Mouse (Mus musculus) intestine, embryonic 16.5 days (tissue): ENCODE data around the gene Aspn. TPM values are rescaled to one million over a fixed set of nuclear protein-coding genes. Genes with fewer than 3 reads are reported as not detected.
"Not testable (repeated sequence)": the region's sequence is repeated elsewhere in the genome, so short reads cannot be mapped to it uniquely, and the experiment has no call there.

Experiments used
- ATAC-seq: fragments of 200-750 bp; cut with Nextera tagmentation; 2 replicates; pipeline ENCODE4 v1.8.0; 2017; ENCODE audit warnings: moderate TSS enrichment, moderate library complexity
- H3K27ac ChIP-seq: fragments of 300-500 bp; sonication (generic); 2 replicates; pipeline ENCODE4 v1.5.1; 2014; ENCODE audit warnings: mild to moderate bottlenecking, low read length
- H3K27me3 ChIP-seq: fragments of 300-500 bp; sonication (generic); replicated peaks from 2 replicates; pipeline ENCODE4 v1.6.1; 2014; ENCODE audit warnings: low read length, control low read depth, mixed read lengths; ENCODE audit not compliant: control insufficient read depth, insufficient read depth
- H3K36me3 ChIP-seq: fragments of 300-500 bp; sonication (generic); 2 replicates; pipeline ENCODE4 v1.6.1; 2014; ENCODE audit warnings: low read length, control low read depth; ENCODE audit not compliant: control insufficient read depth, insufficient read depth
- H3K4me1 ChIP-seq: fragments of 300-500 bp; sonication (generic); 2 replicates; pipeline ENCODE4 v1.6.1; 2014; ENCODE audit warnings: low read length, control low read depth, mixed read lengths; ENCODE audit not compliant: control insufficient read depth, insufficient read depth
- H3K4me2 ChIP-seq: fragments of 300-500 bp; sonication (generic); 2 replicates; pipeline ENCODE4 v1.6.1; 2014; ENCODE audit warnings: low read depth, low read length, control low read depth
- H3K4me3 ChIP-seq: fragments of 300-500 bp; sonication (generic); 2 replicates; pipeline ENCODE4 v1.5.1; 2014; ENCODE audit warnings: mild to moderate bottlenecking, low read length
- H3K9ac ChIP-seq: fragments of 300-500 bp; sonication (generic); 2 replicates; pipeline ENCODE4 v1.6.1; 2014; ENCODE audit warnings: low read depth, low read length
- H3K9me3 ChIP-seq: fragments of 300-500 bp; sonication (generic); 2 replicates; pipeline ENCODE4 v1.6.1; 2016; ENCODE audit warnings: low read length, control low read depth; ENCODE audit not compliant: control insufficient read depth
- WGBS: fragments of 180-500 bp; shearing (Covaris S2); extraction: QIAGEN DNeasy Blood & Tissue Kit; methylation state at CpG from one replicate; pipeline ENCODE4 v1.1.7; 2014; 5-methylcytosine and 5-hydroxymethylcytosine counted together
- polyA plus RNA-seq: library from polyadenylated mRNA; unstranded; fragments of >200 nt; fragmentation: Nextera tagmentation; extraction: Ambion mirVana; gene quantifications from 2 replicates; pipeline ENCODE4 v1.2.1, GENCODE M21; 2015

The Aspn gene
- polyA plus RNA-seq, 1 experiment from 2014 or later = 25.7 TPM

GRCm38 (mm10) chr13:49571418-49571817 lies 27.2 kb downstream of the Aspn start:
- Histone ChIP-seq H3K9me3 (no peaks in the 10 kb centered on the region), H3K27me3 (no peaks in the 10 kb centered on the region), H3K36me3 (no peaks in the 10 kb centered on the region), H3K4me2 (no peak overlapping the region), H3K4me1 (no peaks in the 10 kb centered on the region), H3K9ac (no peak overlapping the region), H3K27ac (no peak overlapping the region), H3K4me3 (no peak overlapping the region)
- ATAC-seq = no peak
- WGBS = 81% methylated on average over 2 of the region's 2 CpGs

DNA sequence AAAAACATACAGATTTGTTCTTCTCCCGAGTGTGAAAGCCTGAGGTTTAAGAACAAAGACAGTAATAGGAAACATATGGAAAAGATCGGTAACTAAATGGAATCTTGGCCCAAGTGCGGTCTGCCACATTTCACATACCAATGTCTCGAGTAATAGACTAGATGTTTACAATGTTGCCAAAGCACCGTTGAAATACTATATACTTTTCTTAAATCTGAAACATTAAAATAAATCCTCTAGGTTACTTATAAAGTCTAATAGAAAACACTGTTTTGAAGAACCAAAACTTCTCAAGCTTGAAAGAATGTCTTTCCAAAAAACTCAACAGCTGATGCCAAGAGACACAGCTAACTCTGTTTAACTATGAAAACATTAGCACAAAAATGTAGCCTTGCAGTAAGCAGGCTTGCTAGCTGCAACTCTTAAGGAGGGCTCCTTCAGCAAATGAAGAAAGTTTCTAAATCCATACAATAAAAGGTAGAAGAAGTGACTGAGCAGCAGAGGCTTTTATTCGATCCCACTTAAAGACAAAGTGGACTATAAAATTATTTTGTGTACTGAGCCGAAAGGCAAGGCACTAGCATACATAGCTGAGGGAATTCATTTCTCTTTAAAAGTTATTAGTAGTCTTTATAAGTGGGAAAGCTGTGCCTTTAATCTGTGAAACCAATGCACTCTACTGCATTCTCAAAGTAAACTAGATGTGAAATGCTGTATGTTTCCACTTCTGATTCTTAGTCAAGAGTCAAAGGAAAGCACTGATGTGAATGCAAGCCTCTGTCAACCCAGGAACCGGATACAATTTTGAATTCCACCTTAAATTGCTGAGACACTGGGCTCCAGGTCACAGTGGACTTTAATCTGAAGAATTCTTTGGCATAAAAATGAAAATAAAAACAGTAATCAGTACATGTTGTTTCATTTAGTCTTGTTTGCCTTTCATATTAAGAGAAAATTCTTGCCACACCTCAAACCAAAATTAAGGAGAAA lies 37.6 kb downstream of the Aspn start, which contains the start of gene Omd:
Omd (plus strand) TSS at position 922 of the 990 bp plus-strand sequence.
- 44% methylated on average over 8 of the region's 8 CpGs for WGBS
- Histone ChIP-seq H3K9me3 (no peaks in the 10 kb centered on the region), H3K9ac (no peak within 1 kb of the TSS), H3K27ac (peak within 1 kb of the TSS; percentile 46), H3K4me3 (no peak within 1 kb of the TSS), H3K4me2 (no peak within 1 kb of the TSS; the same call in 1 of the 2 replicates), H3K36me3 (no peaks in the 10 kb centered on the region), H3K4me1 (no peaks in the 10 kb centered on the region), H3K27me3 (no peaks in the 10 kb centered on the region)
- no peak; the same call in 1 of the 2 replicates for ATAC-seq

GRCm38 (mm10) chr13:49583859-49584258 lies 39.6 kb downstream of the Aspn start:
- no peak for ATAC-seq
- no peaks in the 10 kb centered on the region for H3K36me3 ChIP-seq
- H3K27me3 ChIP-seq = no peaks in the 10 kb centered on the region
- no peak overlapping the region for H3K4me2 ChIP-seq
- H3K4me3 ChIP-seq = no peak overlapping the region
- H3K27ac ChIP-seq = no peak overlapping the region
- H3K4me1 ChIP-seq = no peaks in the 10 kb centered on the region
- H3K9me3 ChIP-seq = no peaks in the 10 kb centered on the region
- H3K9ac ChIP-seq = no peak overlapping the region

DNA sequence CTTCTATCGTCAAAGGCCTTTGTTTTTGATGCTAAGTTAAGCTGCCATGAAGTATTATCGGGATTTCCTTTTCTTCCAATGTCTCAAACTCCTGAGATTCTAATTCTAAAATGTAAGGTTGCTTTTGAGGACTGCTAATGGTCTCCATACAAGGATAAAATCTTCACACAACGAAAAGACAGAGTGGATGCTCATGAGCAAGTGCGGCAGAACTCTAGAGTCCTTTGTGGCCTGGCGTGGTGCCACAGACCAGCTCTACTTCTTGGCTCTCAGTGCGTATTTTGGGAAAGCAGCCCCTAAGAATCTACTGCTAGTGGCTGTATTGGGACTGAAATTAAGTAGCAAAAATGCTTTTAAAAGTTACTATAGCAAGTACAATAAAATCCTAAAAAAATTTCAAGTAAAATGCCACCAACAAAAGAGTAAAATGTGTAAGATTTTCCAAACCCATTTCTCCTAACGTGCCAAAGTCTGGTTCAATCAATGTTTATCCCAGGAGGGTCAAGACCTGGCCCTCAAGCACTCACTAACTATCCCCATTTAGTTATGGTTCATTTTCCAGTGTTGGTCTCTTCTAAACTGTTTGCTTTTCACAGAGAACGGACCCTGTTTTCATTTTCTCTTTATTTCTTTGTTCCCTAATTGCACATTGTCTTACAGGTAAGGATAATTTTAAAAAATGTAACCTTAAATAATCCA lies 40.2 kb downstream of the Aspn start:
- WGBS = 67% methylated on average over 8 of the region's 8 CpGs
- H3K4me3 ChIP-seq = no peak overlapping the region

GRCm38 (mm10) chr13:49586062-49586461 lies 41.8 kb downstream of the Aspn start:
- Histone ChIP-seq H3K27me3 (no peaks in the 10 kb centered on the region), H3K9me3 (no peaks in the 10 kb centered on the region), H3K4me3 (no peak overlapping the region), H3K9ac (no peak overlapping the region), H3K27ac (no peak overlapping the region), H3K4me1 (no peaks in the 10 kb centered on the region), H3K4me2 (no peak overlapping the region), H3K36me3 (no peaks in the 10 kb centered on the region)
- 93% methylated on average over 6 of the region's 6 CpGs for WGBS
- no peak for ATAC-seq

More for the DNA sequence above, 40.2 kb downstream of the Aspn start:
- Histone ChIP-seq H3K4me2 (no peak overlapping the region), H3K27ac (no peak overlapping the region), H3K9me3 (no peaks in the 10 kb centered on the region), H3K27me3 (no peaks in the 10 kb centered on the region), H3K9ac (no peak overlapping the region), H3K36me3 (no peaks in the 10 kb centered on the region), H3K4me1 (no peaks in the 10 kb centered on the region)
- no peak for ATAC-seq

DNA sequence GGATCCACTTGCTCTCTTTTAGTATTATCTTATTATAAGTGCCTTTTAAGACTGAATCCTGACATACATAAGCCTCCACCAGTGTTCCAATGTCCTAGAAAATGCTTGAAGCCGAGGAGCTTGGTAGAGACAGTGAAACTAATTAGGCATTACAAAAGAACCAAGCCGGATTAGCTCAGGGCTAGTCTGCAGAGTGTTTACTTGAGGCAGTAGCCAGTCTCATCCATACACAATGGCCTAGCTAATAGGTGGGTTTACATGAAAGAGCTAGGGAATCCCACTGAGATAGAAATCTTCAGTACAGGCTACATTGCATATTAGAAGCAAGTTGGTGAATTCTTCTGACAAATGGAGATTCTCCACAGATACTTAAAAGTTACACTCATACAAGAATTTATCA lies 58.3 kb downstream of the Aspn start:
- not testable (repeated sequence) for ATAC-seq, H3K36me3 ChIP-seq, H3K4me1 ChIP-seq, H3K4me2 ChIP-seq, H3K9ac ChIP-seq, H3K9me3 ChIP-seq, H3K4me3 ChIP-seq, H3K27me3 ChIP-seq, H3K27ac ChIP-seq
- WGBS = 84% methylated on average over 2 of the region's 2 CpGs

DNA sequence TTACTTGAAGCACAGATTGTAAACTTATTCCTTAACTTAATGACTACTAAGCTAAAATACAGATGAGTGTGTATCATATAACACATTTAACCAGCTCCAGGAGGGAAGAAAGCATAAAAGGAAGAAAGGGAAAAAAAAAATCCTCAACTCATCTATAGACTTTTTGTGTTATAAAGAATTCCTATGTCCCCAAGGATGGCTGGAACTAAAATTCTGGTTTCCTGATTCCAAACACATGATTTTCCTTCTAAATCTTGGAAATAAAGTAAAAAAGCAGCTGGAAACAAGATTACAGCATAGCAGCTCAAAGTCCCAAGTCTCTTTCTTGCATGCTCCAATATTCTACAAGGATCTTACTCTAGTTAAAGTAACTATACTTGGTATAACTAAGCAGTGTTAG lies 59.4 kb downstream of the Aspn start:
- Histone ChIP-seq H3K4me1 (no peaks in the 10 kb centered on the region), H3K27ac (no peak overlapping the region), H3K36me3 (no peaks in the 10 kb centered on the region), H3K4me2 (no peak overlapping the region), H3K9ac (no peak overlapping the region), H3K4me3 (no peak overlapping the region), H3K9me3 (no peaks in the 10 kb centered on the region), H3K27me3 (no peaks in the 10 kb centered on the region)
- no peak for ATAC-seq

GRCm38 (mm10) chr13:49607714-49608113 lies 63.5 kb downstream of the Aspn start, which contains the start of gene Ogn:
Ogn (plus strand) TSS chr13:49608046.
- H3K36me3 ChIP-seq = no peaks in the 10 kb centered on the region
- no peaks in the 10 kb centered on the region for H3K4me1 ChIP-seq
- 53% methylated on average over 4 of the region's 4 CpGs for WGBS
- H3K9ac ChIP-seq = no peak within 1 kb of the TSS
- peak within 1 kb of the TSS; percentile 42 for H3K4me3 ChIP-seq
- H3K4me2 ChIP-seq = no peak within 1 kb of the TSS
- H3K27ac ChIP-seq = peak within 1 kb of the TSS; percentile 51
- no peaks in the 10 kb centered on the region for H3K27me3 ChIP-seq
- ATAC-seq = peak; percentile 58; the same call in 1 of the 2 replicates
- no peaks in the 10 kb centered on the region for H3K9me3 ChIP-seq

DNA sequence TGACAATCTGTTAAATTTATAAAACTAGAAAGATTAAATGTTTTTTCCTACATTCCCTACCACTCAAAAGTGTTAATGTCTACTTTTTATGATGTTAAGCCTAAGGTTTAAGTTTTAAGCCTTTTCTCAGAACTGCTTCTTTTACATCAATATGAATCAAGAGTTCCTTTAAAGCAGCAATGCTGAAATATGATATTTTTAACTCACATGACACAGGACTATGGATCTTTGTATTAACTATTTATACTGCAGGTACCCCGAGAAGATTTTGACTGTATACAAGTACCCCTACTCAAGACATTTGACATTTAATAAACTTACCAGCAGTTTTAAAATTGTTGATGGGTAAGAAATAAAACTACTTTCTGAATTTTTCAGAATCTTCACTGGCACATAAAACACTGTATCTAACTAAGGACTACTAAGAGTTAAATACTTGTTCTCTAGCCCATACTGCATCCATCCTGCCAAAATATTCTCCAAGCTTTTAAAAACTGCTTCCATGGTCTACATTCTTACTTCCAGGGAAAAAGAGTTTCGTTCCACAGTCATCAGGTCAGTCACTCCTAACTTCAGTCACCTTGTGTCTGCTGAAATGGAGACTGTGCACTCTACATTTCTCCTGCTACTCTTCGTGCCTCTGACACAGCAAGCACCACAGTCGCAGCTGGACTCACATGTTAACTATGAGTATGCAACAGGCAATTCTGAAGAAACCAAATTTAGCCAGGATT lies 64.5 kb downstream of the Aspn start:
- peak overlapping the region; percentile 51; the same call in 1 of the 2 replicates for H3K27ac ChIP-seq
- no peak overlapping the region for H3K9ac ChIP-seq
- no peaks in the 10 kb centered on the region for H3K36me3 ChIP-seq
- no peak overlapping the region for H3K4me2 ChIP-seq
- no peak for ATAC-seq
- H3K4me3 ChIP-seq = peak overlapping the region; percentile 42
- 51% methylated on average over 4 of the region's 4 CpGs for WGBS
- H3K9me3 ChIP-seq = no peaks in the 10 kb centered on the region
- H3K27me3 ChIP-seq = no peaks in the 10 kb centered on the region
- H3K4me1 ChIP-seq = no peaks in the 10 kb centered on the region
